Mouse (Mus musculus) cerebellum, adult 2 months (tissue): Measurements from ENCODE around the gene Nploc4.
A peak's percentile ranks its signal among the peaks of the same experiment; 100 is the strongest.

ENCODE experiments used
- CTCF ChIP-seq: fragments of 200-500 bp; IDR thresholded peaks from 2 replicates; pipeline ENCODE4 v1.5.1; 2011; ENCODE audit warnings: low read depth, mild to moderate bottlenecking, control low read depth, low read length, moderate library complexity, borderline replicate concordance; ENCODE audit not compliant: insufficient read depth
- POLR2A ChIP-seq: fragments of 200-500 bp; IDR thresholded peaks from 2 replicates; pipeline ENCODE4 v1.6.1; 2011; ENCODE audit warnings: low read length, control low read depth, borderline replicate concordance; ENCODE audit not compliant: insufficient read depth

GRCm38 (mm10) chr11:120353500-120354303 is 83.8 kb downstream of the Nploc4 start:
- TF ChIP-seq CTCF: peak; percentile 41
- TF ChIP-seq POLR2A: no peak
